Mouse (Mus musculus): ENCODE data around the gene Ttc13. TPM values are rescaled to one million over a fixed set of nuclear protein-coding genes. Genes with fewer than 3 reads are reported as not detected.
A peak's percentile ranks its signal among the peaks of the same experiment; 100 is the strongest.

Gene Ttc13
- polyA plus RNA-seq, 1 experiment from 2014 or later, result 64.0 TPM

DNA sequence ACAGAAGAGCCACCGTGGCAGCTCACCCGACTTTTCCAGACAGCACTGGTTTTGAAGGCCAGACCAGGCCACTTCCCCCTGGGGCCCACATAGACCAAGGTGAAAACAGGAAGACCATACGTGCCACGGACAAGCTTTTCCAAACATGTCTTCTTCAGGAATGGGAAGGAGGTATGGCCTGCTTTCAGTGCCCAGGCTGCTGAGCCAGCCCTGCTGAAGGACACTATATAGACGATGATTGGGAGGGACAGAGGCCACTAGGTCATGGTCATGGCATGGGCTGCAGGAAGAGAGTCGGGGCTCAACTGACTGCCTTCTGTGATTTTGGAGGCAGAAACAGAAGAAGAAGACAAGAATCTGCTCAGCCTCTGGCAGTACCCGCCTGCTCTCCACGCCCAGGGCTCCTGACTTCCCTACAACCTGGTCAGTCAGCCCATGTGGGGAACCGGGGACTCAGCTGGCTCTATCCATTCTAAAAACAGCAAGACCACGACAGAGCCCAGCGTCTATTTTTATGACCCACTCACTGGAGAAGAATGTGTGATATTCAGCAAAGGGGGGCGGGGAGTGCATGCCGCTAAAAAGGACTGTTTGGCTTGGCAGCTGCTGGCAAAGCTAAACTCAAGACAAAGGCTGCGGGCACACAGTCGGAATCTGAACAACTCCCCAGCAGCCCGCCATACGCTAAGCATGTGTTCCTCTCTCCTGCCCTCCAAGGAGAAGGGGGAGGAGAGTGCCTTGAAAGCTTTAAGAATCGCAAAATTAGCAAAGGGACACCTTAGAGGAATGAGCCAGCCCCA is 78.0 kb downstream of the Ttc13 start:
- WGBS, result 49% methylated on average over 18 of the region's 18 CpGs
- Histone ChIP-seq H3K9me3 (no peaks in the 10 kb centered on the region), H3K9ac (0 out of 2 replicates have a peak overlapping the region, but pooled peaks have one; percentile 35), H3K27ac (no peak overlapping the region), H3K27me3 (replicated peaks) (no peaks in the 10 kb centered on the region), H3K4me1 (peaks cover 25% of the 10 kb centered on the region), H3K4me2 (replicated peaks) (peak overlapping the region; percentile 26; the same call in 1 of the 2 replicates), H3K4me3 (no peak overlapping the region), H3K36me3 (peaks cover 16% of the 10 kb centered on the region)
- ATAC-seq (ENCODE audit: low FRiP score, low read depth), result peak; percentile 65; the same call in 1 of the 2 replicates

DNA sequence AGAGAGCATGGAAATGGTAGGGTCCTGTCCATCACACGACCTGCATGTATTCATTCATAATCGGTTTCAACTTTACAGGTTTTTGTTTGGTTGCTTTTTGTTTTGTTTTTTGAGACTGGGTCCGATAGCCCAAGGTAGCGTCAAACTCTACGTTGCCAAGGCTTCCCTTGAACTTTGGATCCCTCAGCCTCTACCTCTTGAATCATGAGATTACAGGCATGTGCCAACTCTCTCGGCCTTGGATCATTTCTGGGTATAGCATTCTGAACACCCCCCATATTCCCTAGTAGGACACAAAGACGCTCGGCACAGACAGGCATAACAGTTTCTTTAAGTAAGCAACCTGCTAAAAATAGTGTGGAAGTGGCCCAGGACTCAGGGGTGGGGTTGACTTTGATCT is 80.2 kb downstream of the Ttc13 start:
- ATAC-seq (ENCODE audit: low FRiP score, low read depth), result no peak
- Histone ChIP-seq H3K27ac (no peak overlapping the region), H3K36me3 (peaks cover 35% of the 10 kb centered on the region), H3K4me2 (replicated peaks) (no peak overlapping the region), H3K4me3 (no peak overlapping the region), H3K9me3 (no peaks in the 10 kb centered on the region), H3K4me1 (peaks cover 16% of the 10 kb centered on the region), H3K9ac (no peak overlapping the region), H3K27me3 (replicated peaks) (no peaks in the 10 kb centered on the region)
- WGBS, result 90% methylated on average over 8 of the region's 8 CpGs

DNA sequence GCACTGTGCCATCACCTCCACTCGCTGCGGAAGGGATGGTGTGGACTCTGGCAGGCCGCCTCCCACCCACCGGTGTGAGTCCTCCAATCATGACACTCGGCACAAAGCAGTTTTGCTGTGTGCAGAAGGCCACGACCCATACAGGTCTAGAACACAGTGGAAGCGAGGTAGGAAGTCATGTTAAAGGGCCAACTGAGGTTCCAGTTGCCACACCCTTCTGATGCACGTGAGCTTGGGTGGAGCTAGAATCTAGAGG is 86.6 kb downstream of the Ttc13 start:
- no peak overlapping the region for H3K9ac ChIP-seq
- no peak overlapping the region for H3K4me3 ChIP-seq
- no peak overlapping the region for H3K4me2 ChIP-seq (replicated peaks)
- H3K36me3 ChIP-seq, result peaks cover 36% of the 10 kb centered on the region
- no peaks in the 10 kb centered on the region for H3K4me1 ChIP-seq
- H3K27ac ChIP-seq, result no peak overlapping the region
- H3K27me3 ChIP-seq (replicated peaks), result no peaks in the 10 kb centered on the region
- 87% methylated on average over 8 of the region's 8 CpGs for WGBS
- no peak for ATAC-seq (ENCODE audit: low FRiP score, low read depth)
- H3K9me3 ChIP-seq, result no peaks in the 10 kb centered on the region

DNA sequence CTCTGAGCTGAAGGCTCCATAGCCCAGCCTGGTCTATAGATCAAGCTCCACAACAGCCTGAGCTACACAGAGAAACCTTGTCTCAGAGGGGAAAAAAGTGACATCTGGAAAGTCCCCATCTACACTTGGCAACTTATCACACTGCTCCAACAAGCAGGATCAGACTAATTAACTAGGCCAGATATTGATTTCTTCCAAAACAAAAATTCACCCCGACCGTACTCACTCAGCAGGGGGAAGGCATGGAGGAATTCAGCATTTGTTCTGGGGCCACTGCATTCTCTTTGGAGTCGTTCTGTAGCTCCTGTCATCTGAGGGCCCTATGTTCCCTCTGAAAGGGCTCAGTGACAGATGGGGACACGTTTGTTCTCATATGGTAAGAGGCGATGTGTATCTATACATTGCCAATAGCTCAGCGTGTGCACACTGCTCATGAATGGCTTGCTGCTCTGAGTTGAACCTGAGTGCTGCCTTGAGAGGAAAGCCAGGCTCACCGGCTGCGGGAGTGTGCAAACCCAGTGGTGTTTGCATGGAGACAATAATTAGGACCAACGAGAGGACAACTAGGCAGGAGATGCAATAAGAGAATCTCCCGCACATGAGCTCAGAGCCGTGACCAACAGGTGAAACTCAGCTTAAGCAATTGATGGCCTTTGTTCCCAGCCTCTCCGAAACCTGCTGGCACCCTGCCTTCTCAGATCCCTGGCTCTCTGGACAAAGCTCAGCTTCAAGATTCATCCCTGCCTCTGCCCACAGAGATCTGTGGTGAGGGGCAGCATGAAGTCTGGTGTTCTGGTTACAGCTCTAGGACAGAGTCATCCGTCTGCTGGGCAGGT is 87.2 kb downstream of the Ttc13 start:
- 79% methylated on average over 13 of the region's 13 CpGs for WGBS
- no peak overlapping the region for H3K4me2 ChIP-seq (replicated peaks)
- H3K27me3 ChIP-seq (replicated peaks), result no peaks in the 10 kb centered on the region
- H3K9me3 ChIP-seq, result no peaks in the 10 kb centered on the region
- H3K36me3 ChIP-seq, result peaks cover 36% of the 10 kb centered on the region
- H3K9ac ChIP-seq, result no peak overlapping the region
- no peak for ATAC-seq (ENCODE audit: low FRiP score, low read depth)
- no peak overlapping the region for H3K27ac ChIP-seq
- H3K4me1 ChIP-seq, result no peaks in the 10 kb centered on the region
- H3K4me3 ChIP-seq, result no peak overlapping the region

DNA sequence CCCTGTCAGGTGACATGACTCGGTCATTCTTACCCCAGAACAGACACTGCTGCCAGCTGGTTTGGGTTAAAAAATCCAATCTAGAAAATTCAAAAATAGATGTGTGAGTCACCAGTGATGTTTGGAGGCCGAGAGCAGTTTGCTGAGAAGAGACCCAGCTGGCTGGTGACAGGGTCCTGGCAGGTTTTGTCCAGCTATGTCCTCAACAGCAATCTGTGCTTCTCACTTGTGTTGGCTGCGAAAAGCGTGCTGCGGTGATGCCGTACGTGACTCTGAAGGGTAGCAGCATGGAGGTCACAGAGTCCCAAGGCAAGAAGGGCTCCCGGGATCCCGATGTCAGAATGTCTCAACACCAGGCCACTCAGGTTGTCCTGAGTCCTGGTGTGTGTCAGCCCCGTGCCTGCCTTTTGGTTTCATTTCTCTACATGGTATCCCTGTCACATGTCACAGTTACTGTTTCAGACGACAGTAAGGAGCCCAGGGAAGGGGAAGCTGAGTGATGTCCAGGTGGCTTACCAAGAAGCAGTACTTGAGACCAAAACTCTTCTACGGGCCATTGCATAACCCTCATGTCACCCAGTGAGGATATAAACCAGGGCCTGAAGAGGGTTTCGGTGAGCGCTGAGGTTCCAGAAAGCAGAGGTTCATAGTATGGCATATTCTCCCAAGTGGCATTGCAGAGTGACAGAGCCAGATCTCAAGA is 88.6 kb downstream of the Ttc13 start:
- Histone ChIP-seq H3K27ac (no peak overlapping the region), H3K27me3 (replicated peaks) (no peaks in the 10 kb centered on the region), H3K4me2 (replicated peaks) (no peak overlapping the region), H3K36me3 (peaks cover 24% of the 10 kb centered on the region), H3K9ac (no peak overlapping the region), H3K4me1 (no peaks in the 10 kb centered on the region), H3K9me3 (no peaks in the 10 kb centered on the region), H3K4me3 (no peak overlapping the region)
- no peak for ATAC-seq (ENCODE audit: low FRiP score, low read depth)
- WGBS, result 90% methylated on average over 14 of the region's 14 CpGs

DNA sequence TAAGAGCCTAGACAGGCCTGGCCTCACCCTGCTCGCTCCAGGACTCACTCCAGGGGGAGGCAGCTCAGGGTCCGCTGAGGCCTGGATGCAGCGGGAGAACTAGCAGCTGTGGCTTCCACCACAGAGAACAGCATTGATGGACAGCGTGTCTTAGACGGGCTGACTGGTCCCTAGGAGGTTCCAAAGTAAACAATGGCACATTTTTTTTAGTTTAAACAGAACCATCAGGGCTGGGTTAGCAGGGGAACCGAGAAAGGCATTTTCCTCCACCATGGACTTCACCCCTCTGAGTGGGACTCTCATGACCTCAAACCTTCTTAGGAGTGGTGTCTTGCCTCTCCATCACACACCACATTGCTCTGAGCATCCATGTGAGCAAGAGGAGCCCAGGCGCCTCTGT is 89.8 kb downstream of the Ttc13 start:
- Histone ChIP-seq H3K4me1 (no peaks in the 10 kb centered on the region), H3K27me3 (replicated peaks) (no peaks in the 10 kb centered on the region), H3K4me3 (no peak overlapping the region), H3K4me2 (replicated peaks) (no peak overlapping the region), H3K9me3 (no peaks in the 10 kb centered on the region), H3K27ac (no peak overlapping the region), H3K9ac (no peak overlapping the region), H3K36me3 (peaks cover 13% of the 10 kb centered on the region)
- no peak for ATAC-seq (ENCODE audit: low FRiP score, low read depth)
- WGBS, result 51% methylated on average over 7 of the region's 7 CpGs

DNA sequence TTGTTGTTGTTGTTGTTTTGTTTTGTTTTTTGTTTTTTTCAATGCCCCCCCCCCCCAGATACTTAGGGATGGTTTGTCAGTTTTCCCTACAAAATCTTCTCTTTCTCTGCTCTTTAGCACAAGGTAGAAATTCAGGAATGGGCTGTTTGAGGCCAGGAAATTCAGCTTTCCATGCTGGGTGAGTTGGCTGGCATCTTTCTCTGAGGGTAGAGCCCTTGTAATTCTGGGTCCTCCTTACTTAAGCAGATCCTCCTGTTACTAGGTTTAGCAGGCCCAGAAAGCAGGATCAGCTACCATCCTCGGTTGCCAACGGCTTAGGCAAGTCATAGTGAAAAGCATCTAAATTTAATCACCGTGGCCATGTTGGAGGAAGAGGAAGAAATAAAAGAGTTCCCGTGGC is 90.9 kb downstream of the Ttc13 start:
- WGBS, result 91% methylated on average over 4 of the region's 4 CpGs
- no peak for ATAC-seq (ENCODE audit: low FRiP score, low read depth)

DNA sequence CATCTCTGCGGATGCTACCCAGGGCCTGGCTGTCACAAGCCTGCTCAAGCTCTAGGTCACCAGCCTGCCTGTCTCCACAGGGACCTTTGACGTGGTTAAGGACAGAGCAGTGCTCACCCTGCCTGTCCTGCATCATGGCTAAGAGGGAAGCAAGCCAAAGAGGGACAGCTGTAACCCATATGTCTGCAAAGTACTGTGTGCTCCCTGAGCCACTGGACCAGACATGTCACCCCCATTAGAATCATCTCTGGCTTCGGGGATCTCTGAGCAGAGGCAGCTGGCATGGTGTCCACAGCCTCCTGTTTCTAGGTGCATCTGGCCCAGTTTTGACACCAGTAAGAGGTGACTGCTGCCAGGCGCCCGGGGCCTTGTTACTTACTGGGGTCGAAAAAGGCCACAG is 91.3 kb downstream of the Ttc13 start:
- Histone ChIP-seq H3K4me3 (no peak overlapping the region), H3K4me2 (replicated peaks) (no peak overlapping the region), H3K27me3 (replicated peaks) (no peaks in the 10 kb centered on the region), H3K36me3 (no peaks in the 10 kb centered on the region), H3K9me3 (no peaks in the 10 kb centered on the region), H3K9ac (no peak overlapping the region), H3K27ac (no peak overlapping the region), H3K4me1 (no peaks in the 10 kb centered on the region)
- 81% methylated on average over 6 of the region's 6 CpGs for WGBS
- no peak for ATAC-seq (ENCODE audit: low FRiP score, low read depth)

More for the DNA sequence above, 90.9 kb downstream of the Ttc13 start:
- H3K4me2 ChIP-seq (replicated peaks), result no peak overlapping the region
- no peak overlapping the region for H3K27ac ChIP-seq
- H3K9me3 ChIP-seq, result no peaks in the 10 kb centered on the region
- no peak overlapping the region for H3K4me3 ChIP-seq
- no peak overlapping the region for H3K9ac ChIP-seq
- H3K4me1 ChIP-seq, result no peaks in the 10 kb centered on the region
- peaks cover 2% of the 10 kb centered on the region for H3K36me3 ChIP-seq
- H3K27me3 ChIP-seq (replicated peaks), result no peaks in the 10 kb centered on the region

DNA sequence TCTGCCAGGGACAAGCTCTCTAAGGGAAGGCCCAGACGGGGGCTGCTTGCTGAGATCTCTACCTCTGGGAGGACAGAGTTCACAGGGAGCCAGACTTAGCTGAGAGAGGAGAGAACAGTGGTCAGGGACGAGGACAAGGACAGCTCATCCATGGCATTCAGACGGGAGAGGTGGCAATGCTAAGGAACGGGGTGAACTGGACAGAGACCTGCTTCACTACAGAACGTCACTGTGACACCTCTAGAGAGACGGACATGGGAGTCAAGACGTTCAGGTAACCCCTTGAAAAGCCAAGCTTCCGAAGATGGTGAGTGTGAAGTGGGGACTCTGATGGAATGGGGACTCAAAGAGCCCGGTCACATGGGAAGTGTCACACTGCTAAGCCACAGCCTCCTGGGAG is 95.5 kb downstream of the Ttc13 start:
- Histone ChIP-seq H3K36me3 (no peaks in the 10 kb centered on the region), H3K9ac (no peak overlapping the region), H3K4me1 (no peaks in the 10 kb centered on the region), H3K27ac (no peak overlapping the region), H3K4me2 (replicated peaks) (no peak overlapping the region), H3K9me3 (no peaks in the 10 kb centered on the region), H3K4me3 (no peak overlapping the region), H3K27me3 (replicated peaks) (no peaks in the 10 kb centered on the region)
- no peak for ATAC-seq (ENCODE audit: low FRiP score, low read depth)
- 86% methylated on average over 9 of the region's 9 CpGs for WGBS

Other genes starting within 250 kb of the Ttc13 start
- 40.3 and 41.0 TPM in 2 replicates for gene Cog2, start 201.2 kb downstream of the Ttc13 start, polyA plus RNA-seq (2016; fragmentation: Nextera tagmentation; extraction: Ambion mirVana)
- gene Agt, start 152.3 kb downstream of the Ttc13 start, polyA plus RNA-seq (2016; fragmentation: Nextera tagmentation; extraction: Ambion mirVana), result 0.10 and 0.29 TPM in 2 replicates
- 0.17 TPM in 1 of 2 replicates, not detected in the other for gene Capn9, start 145.9 kb downstream of the Ttc13 start, polyA plus RNA-seq (2016; fragmentation: Nextera tagmentation; extraction: Ambion mirVana)
- 26.8 and 27.4 TPM in 2 replicates for gene 2310022B05Rik, start 58.6 kb downstream of the Ttc13 start, polyA plus RNA-seq (2016; fragmentation: Nextera tagmentation; extraction: Ambion mirVana)
- 33.0 and 35.9 TPM in 2 replicates for gene Arv1, start 156 bp upstream of the Ttc13 start, polyA plus RNA-seq (2016; fragmentation: Nextera tagmentation; extraction: Ambion mirVana)
- 8.9 and 11.2 TPM in 2 replicates for gene Fam89a, start 29.8 kb upstream of the Ttc13 start, polyA plus RNA-seq (2016; fragmentation: Nextera tagmentation; extraction: Ambion mirVana)
- gene Trim67, start 71.1 kb upstream of the Ttc13 start, polyA plus RNA-seq (2016; fragmentation: Nextera tagmentation; extraction: Ambion mirVana), result 14.3 and 15.1 TPM in 2 replicates
- gene Gnpat, start 141.1 kb upstream of the Ttc13 start, polyA plus RNA-seq (2016; fragmentation: Nextera tagmentation; extraction: Ambion mirVana), result 111 and 113 TPM in 2 replicates
- gene 2810004N23Rik, start 141.1 kb upstream of the Ttc13 start, polyA plus RNA-seq (2016; fragmentation: Nextera tagmentation; extraction: Ambion mirVana), result 40.2 and 42.6 TPM in 2 replicates
- gene Exoc8, start 175.7 kb upstream of the Ttc13 start, polyA plus RNA-seq (2016; fragmentation: Nextera tagmentation; extraction: Ambion mirVana), result 15.4 and 17.3 TPM in 2 replicates
- 12.6 and 15.1 TPM in 2 replicates for gene Sprtn, start 175.9 kb upstream of the Ttc13 start, polyA plus RNA-seq (2016; fragmentation: Nextera tagmentation; extraction: Ambion mirVana)
- 17.4 and 18.2 TPM in 2 replicates for gene Egln1, start 227.3 kb upstream of the Ttc13 start, polyA plus RNA-seq (2016; fragmentation: Nextera tagmentation; extraction: Ambion mirVana)

All from neural tube, embryonic 12.5 days (tissue).